ENCODE assay signal across 9 mouse cellular contexts in the genomic region with DNA sequence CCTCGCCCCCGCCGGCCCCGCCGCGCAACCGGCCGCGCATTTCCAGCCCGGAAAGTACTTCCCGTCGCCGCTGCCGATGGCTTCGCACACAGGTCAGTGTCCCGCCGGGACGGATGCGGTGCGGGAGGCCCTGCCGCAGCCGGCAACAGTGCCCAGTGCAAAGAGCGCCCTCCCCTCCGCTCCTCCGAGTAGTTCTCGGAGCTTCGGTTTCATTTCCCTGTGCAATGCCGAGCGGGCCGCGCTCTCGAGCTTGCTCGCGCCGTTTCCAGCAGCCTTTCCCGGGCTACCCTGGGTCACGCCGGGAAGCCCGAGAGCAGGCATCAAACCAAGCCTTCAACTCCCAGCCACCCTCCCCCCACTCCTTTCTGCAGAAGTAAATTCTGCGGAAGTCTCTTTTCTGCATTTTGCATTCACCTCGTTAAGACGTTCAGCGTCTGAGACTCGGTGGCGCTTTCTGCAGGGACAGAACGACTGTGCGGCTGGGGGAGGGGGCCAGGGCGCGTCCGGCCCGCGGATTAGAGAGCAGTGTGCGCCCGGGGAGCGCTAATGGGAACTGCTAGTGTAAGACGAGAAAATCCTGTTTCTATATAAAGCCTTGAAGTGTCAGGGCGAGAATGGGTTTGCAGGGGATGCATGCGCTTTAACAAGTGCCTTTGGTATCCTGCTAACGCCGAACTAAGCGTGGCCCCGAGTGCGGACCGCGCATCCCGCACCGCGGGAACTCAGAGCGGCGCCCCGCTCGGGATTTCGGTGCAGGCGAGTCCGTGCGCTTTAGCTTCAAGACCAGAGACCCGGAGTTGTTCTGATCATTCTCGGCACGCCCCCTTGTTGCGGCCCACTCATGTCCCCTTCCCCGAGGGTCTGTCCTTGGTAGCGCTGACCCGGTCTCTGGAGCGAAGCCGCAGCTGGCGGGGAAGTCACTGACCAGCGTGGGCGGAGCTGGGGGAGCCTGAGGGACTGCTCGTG. TPM values are rescaled to one million over a fixed set of nuclear protein-coding genes. Genes with fewer than 3 reads are reported as not detected.
DNase-seq lines count a peak whose midpoint lies in the region; ATAC-seq and TF ChIP-seq lines count a peak whose summit lies in the region.
"Had no signal": no experiment of that assay in that cellular context is flagged by ENCODE, and none has a peak within 500 bp of the region (broad histone marks: within the 10 kb centered on the region; RNA-seq: fewer than 3 reads in every experiment).

No protein-coding gene starts in this region.

- under 1% methylated on average over 89 of the region's 89 CpGs for WGBS in embryonic facial prominence, embryonic 15.5 days
- WGBS in hindbrain, embryonic 11.5 days = under 1% methylated on average over 82 of the region's 89 CpGs
- under 1% methylated on average over 83 of the region's 89 CpGs for WGBS in limb, embryonic 14.5 days
- under 1% methylated on average over 81 of the region's 89 CpGs for WGBS in midbrain, embryonic 14.5 days

- peaks cover 48% of the 10 kb centered on the region for H3K4me1 ChIP-seq in embryonic facial prominence, embryonic 15.5 days
- H3K4me1 ChIP-seq in hindbrain, embryonic 11.5 days (replicated peaks; ENCODE audit: control insufficient read depth, insufficient read depth, low read length) = peaks cover 25% of the 10 kb centered on the region
- H3K4me1 ChIP-seq in limb, embryonic 14.5 days (ENCODE audit: control insufficient read depth, insufficient read depth, low read length) = peaks cover 41% of the 10 kb centered on the region
- H3K4me1 ChIP-seq in midbrain, embryonic 14.5 days (ENCODE audit: control insufficient read depth, insufficient read depth, low read length) = peaks cover 41% of the 10 kb centered on the region

- H3K4me2 ChIP-seq in embryonic facial prominence, embryonic 15.5 days (replicated peaks) = peak overlapping the region; percentile 88
- H3K4me2 ChIP-seq in hindbrain, embryonic 11.5 days (replicated peaks; ENCODE audit: low read depth, low read length) = peak overlapping the region; percentile 95
- H3K4me2 ChIP-seq in limb, embryonic 14.5 days (replicated peaks; ENCODE audit: low read depth, low read length, severe bottlenecking) = peak overlapping the region; percentile 96
- peak overlapping the region; percentile 100 for H3K4me2 ChIP-seq in midbrain, embryonic 14.5 days (ENCODE audit: low read length)

- peak overlapping the region; percentile 88 for H3K27ac ChIP-seq in embryonic facial prominence, embryonic 15.5 days (replicated peaks)
- peak overlapping the region; percentile 99 for H3K27ac ChIP-seq in hindbrain, embryonic 11.5 days (ENCODE audit: low read depth, low read length)
- peak overlapping the region; percentile 83 for H3K27ac ChIP-seq in limb, embryonic 14.5 days (replicated peaks; ENCODE audit: low read depth, low read length)
- peak overlapping the region; percentile 100 for H3K27ac ChIP-seq in midbrain, embryonic 14.5 days (replicated peaks; ENCODE audit: low read depth, low read length)

- H3K9me3 ChIP-seq in embryonic facial prominence, embryonic 15.5 days (replicated peaks) = no peaks in the 10 kb centered on the region
- H3K9me3 ChIP-seq in hindbrain, embryonic 11.5 days (ENCODE audit: control insufficient read depth, low read length) = no peaks in the 10 kb centered on the region
- H3K9me3 ChIP-seq in limb, embryonic 14.5 days (ENCODE audit: control insufficient read depth, low read length) = no peaks in the 10 kb centered on the region
- H3K9me3 ChIP-seq in midbrain, embryonic 14.5 days (ENCODE audit: control insufficient read depth, low read length) = no peaks in the 10 kb centered on the region

- no peak for ATAC-seq in embryonic facial prominence, embryonic 15.5 days (ENCODE audit: insufficient number of reproducible peaks, low FRiP score, low TSS enrichment, low read depth)
- ATAC-seq in hindbrain, embryonic 11.5 days (ENCODE audit: low FRiP score) = no peak
- ATAC-seq in limb, embryonic 14.5 days (ENCODE audit: low FRiP score, low read depth) = no peak
- no peak for ATAC-seq in midbrain, embryonic 14.5 days (ENCODE audit: low FRiP score, low TSS enrichment)

- DNase-seq in cerebellum, adult 11-12 months = peak; percentile 60
- DNase-seq in cerebellum, adult 8-10 months = no peak
- DNase-seq in adrenal gland, adult 2 months = peak; percentile 83
- DNase-seq in hindbrain, embryonic 11.5 days (ENCODE audit: low spot score) = peak; percentile 82
- DNase-seq in limb, embryonic 14.5 days (ENCODE audit: low spot score) = no peak
- peak; percentile 82 for DNase-seq in midbrain, embryonic 14.5 days
- peak; percentile 60 for DNase-seq in thymus, postnatal 25 days

- no peak for TF ChIP-seq POLR2A in limb, embryonic 14.5 days (IDR thresholded peaks at IDR 0.05; ENCODE audit: borderline replicate concordance, extremely low read depth, insufficient read depth, insufficient read length)

- peak overlapping the region; percentile 73 for H3K4me3 ChIP-seq in embryonic facial prominence, embryonic 15.5 days (replicated peaks)
- peak overlapping the region; percentile 87 for H3K4me3 ChIP-seq in hindbrain, embryonic 11.5 days (ENCODE audit: low read depth, low read length)
- H3K4me3 ChIP-seq in limb, embryonic 14.5 days (replicated peaks; ENCODE audit: low read length) = peak overlapping the region; percentile 83
- peak overlapping the region; percentile 94 for H3K4me3 ChIP-seq in midbrain, embryonic 14.5 days (replicated peaks; ENCODE audit: low read depth, low read length)

- H3K9ac ChIP-seq in embryonic facial prominence, embryonic 15.5 days = peak overlapping the region; percentile 76
- peak overlapping the region; percentile 100 for H3K9ac ChIP-seq in hindbrain, embryonic 11.5 days (ENCODE audit: low read depth, low read length)
- peak overlapping the region; percentile 99 for H3K9ac ChIP-seq in limb, embryonic 14.5 days (ENCODE audit: low read depth, low read length, severe bottlenecking)
- peak overlapping the region; percentile 100 for H3K9ac ChIP-seq in midbrain, embryonic 14.5 days (replicated peaks; ENCODE audit: low read length)

- H3K36me3 ChIP-seq in embryonic facial prominence, embryonic 15.5 days = no peaks in the 10 kb centered on the region
- H3K36me3 ChIP-seq in hindbrain, embryonic 11.5 days (ENCODE audit: control insufficient read depth, insufficient read depth, low read length) = no peaks in the 10 kb centered on the region
- H3K36me3 ChIP-seq in limb, embryonic 14.5 days (ENCODE audit: control insufficient read depth, insufficient read depth, low read length) = 0 out of 2 replicates have a peak, but pooled peaks cover 10% of the 10 kb centered on the region
- H3K36me3 ChIP-seq in midbrain, embryonic 14.5 days (ENCODE audit: control insufficient read depth, insufficient read depth, low read length) = peaks cover 11% of the 10 kb centered on the region
- H3K36me3 ChIP-seq: G1E had no signal

- no peaks in the 10 kb centered on the region for H3K27me3 ChIP-seq in embryonic facial prominence, embryonic 15.5 days
- H3K27me3 ChIP-seq in hindbrain, embryonic 11.5 days (ENCODE audit: control insufficient read depth, insufficient read depth, low read length) = no peaks in the 10 kb centered on the region
- no peaks in the 10 kb centered on the region for H3K27me3 ChIP-seq in limb, embryonic 14.5 days (ENCODE audit: control insufficient read depth, insufficient read depth, low read length)
- no peaks in the 10 kb centered on the region for H3K27me3 ChIP-seq in midbrain, embryonic 14.5 days (ENCODE audit: control insufficient read depth, insufficient read depth, low read length)

RNA-seq across cellular contexts. Expression of gene Bahcc1, which starts 4.7 kb away (rescaled TPM):
- total RNA-seq in adrenal gland, adult 2 months (2021) = 10 to 100 TPM in 1 of 2 experiments, 1 to 10 TPM in 1; 9.2 to 21.9 TPM
- polyA plus RNA-seq in adrenal gland, adult 2 months (2012; rRNA removed) = 17.9 and 19.5 TPM in 2 replicates
- polyA plus RNA-seq in embryonic facial prominence, embryonic 15.5 days (2015; fragmentation: Nextera tagmentation; extraction: Ambion mirVana) = 7.9 and 9.3 TPM in 2 replicates
- 18.1 and 23.1 TPM in 2 replicates for polyA plus RNA-seq in hindbrain, embryonic 11.5 days (2014; fragmentation: Nextera tagmentation; extraction: Ambion mirVana)
- polyA plus RNA-seq in limb, embryonic 14.5 days (2012; rRNA removed) = 22.9 and 28.3 TPM in 2 replicates
- polyA plus RNA-seq in limb, embryonic 14.5 days (2014; fragmentation: Nextera tagmentation; extraction: Ambion mirVana) = 14.0 and 14.9 TPM in 2 replicates
- polyA plus RNA-seq in midbrain, embryonic 14.5 days (2014; fragmentation: Nextera tagmentation; extraction: Ambion mirVana) = 20.0 and 25.9 TPM in 2 replicates

Comparison
In these comparisons a context has a peak if more than half of its experiments do, and no peak if none do; other contexts are left out.
1. DNase-seq: peak in cerebellum, adult 11-12 months (single experiment), adrenal gland, adult 2 months (single experiment), hindbrain, embryonic 11.5 days (single experiment), midbrain, embryonic 14.5 days (single experiment) and thymus, postnatal 25 days (single experiment); none in cerebellum, adult 8-10 months (single experiment) and limb, embryonic 14.5 days (single experiment).
2. Peak in every context shown above with its lines, with median percentiles within 50 percentile points of each other: H3K27ac ChIP-seq, H3K4me2 ChIP-seq, H3K4me3 ChIP-seq and H3K9ac ChIP-seq.